Mouse (Mus musculus) B cell, adult 2 months (primary cell): ENCODE data around the gene Dmd.
"Not testable (repeated sequence)": the region's sequence is repeated elsewhere in the genome, so short reads cannot be mapped to it uniquely, and the experiment has no call there.

ENCODE experiments used
- DNase-seq, 2 experiments: peaks; one replicate each; pipeline ENCODE4 v3.0.0; 2022

The Dmd gene

GRCm38 (mm10) chrX:82948630-82949029 is at the start of gene Dmd:
Gene Dmd, plus strand, starts transcription at chrX:82948870.
- no peak for DNase-seq

- no peak for DNase-seq
Measured at GRCm38 (mm10) chrX:82901515-82901914, 47.2 kb upstream of the Dmd start.

GRCm38 (mm10) chrX:82987683-82988082 is 39.0 kb downstream of the Dmd start:
- no peak for DNase-seq

- DNase-seq, result no peak
Measured at GRCm38 (mm10) chrX:83050190-83050589, 101.5 kb downstream of the Dmd start.

GRCm38 (mm10) chrX:83116171-83116876 is 167.7 kb downstream of the Dmd start:
- DNase-seq, result no peak

- no peak for DNase-seq
Measured at GRCm38 (mm10) chrX:83117198-83117597, 168.5 kb downstream of the Dmd start.

- no peak for DNase-seq
Measured at GRCm38 (mm10) chrX:83220563-83220962, 271.9 kb downstream of the Dmd start.

GRCm38 (mm10) chrX:83221050-83221449 is 272.4 kb downstream of the Dmd start:
- no peak for DNase-seq

- no peak for DNase-seq
Measured at GRCm38 (mm10) chrX:83487598-83487997, 538.9 kb downstream of the Dmd start, which contains the start of gene Tsga8. Gene Tsga8, minus strand, starts transcription at chrX:83487924.

- no peak for DNase-seq
Measured at GRCm38 (mm10) chrX:83674998-83675397, 726.3 kb downstream of the Dmd start.

- DNase-seq, result no peak
Measured at GRCm38 (mm10) chrX:83686547-83686946, 737.9 kb downstream of the Dmd start.

GRCm38 (mm10) chrX:83740533-83740932 is 791.9 kb downstream of the Dmd start:
- no peak for DNase-seq

- DNase-seq, result no peak
Measured at GRCm38 (mm10) chrX:83746301-83747008, 797.8 kb downstream of the Dmd start.

GRCm38 (mm10) chrX:83787406-83787805 is 838.7 kb downstream of the Dmd start:
- no peak for DNase-seq

- DNase-seq, result peak in 1 of 2 experiments; percentile 5
Measured at GRCm38 (mm10) chrX:83867469-83867868, 918.8 kb downstream of the Dmd start.

- DNase-seq, result peak in 1 of 2 experiments; percentile 12
Measured at GRCm38 (mm10) chrX:83875389-83875788, 926.7 kb downstream of the Dmd start.

- DNase-seq, result no peak
Measured at GRCm38 (mm10) chrX:83975895-83976294, 1027.2 kb downstream of the Dmd start.

GRCm38 (mm10) chrX:84001294-84001693 is 1052.6 kb downstream of the Dmd start:
- peak in 1 of 2 experiments; percentile 7 for DNase-seq

GRCm38 (mm10) chrX:84062431-84062830 is 1113.8 kb downstream of the Dmd start:
- DNase-seq, result not testable (repeated sequence)

- DNase-seq, result no peak
Measured at GRCm38 (mm10) chrX:84165872-84166271, 1217.2 kb downstream of the Dmd start.

- DNase-seq, result no peak
Measured at GRCm38 (mm10) chrX:84241297-84241859, 1292.7 kb downstream of the Dmd start.

GRCm38 (mm10) chrX:84330593-84330992 is 1381.9 kb downstream of the Dmd start:
- no peak for DNase-seq

- DNase-seq, result no peak
Measured at GRCm38 (mm10) chrX:84332177-84332576, 1383.5 kb downstream of the Dmd start.

- no peak for DNase-seq
Measured at GRCm38 (mm10) chrX:84364981-84365380, 1416.3 kb downstream of the Dmd start.
